Mouse (Mus musculus): Measurements from ENCODE around the gene Sde2. TPM values are rescaled to one million over a fixed set of nuclear protein-coding genes. Genes with fewer than 3 reads are reported as not detected.

Gene Sde2
- polyA plus RNA-seq, 1 experiment from 2014 or later = 39.3 TPM

- H3K9ac ChIP-seq = no peak overlapping the region
- no peaks in the 10 kb centered on the region for H3K27me3 ChIP-seq
- H3K36me3 ChIP-seq = no peaks in the 10 kb centered on the region
- 89% methylated on average over 5 of the region's 5 CpGs for WGBS
- no peak overlapping the region for H3K4me2 ChIP-seq (replicated peaks)
- H3K9me3 ChIP-seq = no peaks in the 10 kb centered on the region
- H3K27ac ChIP-seq = no peak overlapping the region
- H3K4me3 ChIP-seq = no peak overlapping the region
- ATAC-seq (ENCODE audit: low FRiP score, low read depth) = no peak
- H3K4me1 ChIP-seq = no peaks in the 10 kb centered on the region
Observed at GRCm38 (mm10) chr1:180837186-180837585, 13.7 kb upstream of the Sde2 start.

- no peak overlapping the region for H3K9ac ChIP-seq
- no peak for ATAC-seq (ENCODE audit: low FRiP score, low read depth)
- no peaks in the 10 kb centered on the region for H3K4me1 ChIP-seq
- no peak overlapping the region for H3K4me2 ChIP-seq (replicated peaks)
- H3K27me3 ChIP-seq = no peaks in the 10 kb centered on the region
- H3K27ac ChIP-seq = no peak overlapping the region
- 15% methylated on average over 6 of the region's 6 CpGs for WGBS
- H3K36me3 ChIP-seq = no peaks in the 10 kb centered on the region
- H3K9me3 ChIP-seq = no peaks in the 10 kb centered on the region
- H3K4me3 ChIP-seq = no peak overlapping the region
Observed at GRCm38 (mm10) chr1:180838014-180838413, 12.9 kb upstream of the Sde2 start.

DNA sequence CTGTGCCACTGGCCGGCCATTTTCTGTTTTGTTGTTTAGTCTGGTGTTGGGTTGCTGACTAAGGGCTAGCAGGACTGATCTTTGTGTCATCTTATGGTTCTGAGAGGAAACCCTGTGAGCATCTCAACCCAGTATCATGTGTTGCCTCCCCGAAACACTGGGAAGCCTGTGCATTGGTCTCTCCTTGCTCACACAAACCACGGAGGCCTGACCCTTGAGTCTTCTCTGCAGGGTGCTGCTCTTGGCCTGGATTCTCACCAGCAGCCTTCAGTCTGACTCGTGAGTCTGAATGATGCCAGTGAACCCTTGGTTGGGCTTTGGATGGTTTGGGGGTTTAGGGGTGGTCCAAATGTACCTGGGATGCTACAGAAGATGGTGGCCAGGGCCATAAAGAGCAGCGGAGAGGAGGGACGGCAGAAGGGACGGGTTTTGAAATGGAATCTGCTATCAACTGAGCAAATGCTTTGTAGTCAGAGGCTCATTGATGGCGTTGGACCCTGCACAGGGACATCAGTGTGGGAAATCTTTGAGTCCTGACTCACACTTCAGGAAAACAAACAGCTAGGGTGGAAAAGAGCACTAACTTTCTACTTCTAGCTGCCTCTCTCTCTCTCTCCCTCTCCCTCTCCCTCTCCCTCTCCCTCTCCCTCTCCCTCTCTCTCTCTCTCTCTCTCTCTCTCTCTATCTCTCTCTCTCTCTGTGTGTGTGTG is 11.6 kb upstream of the Sde2 start:
- Histone ChIP-seq H3K9ac (no peak overlapping the region), H3K27ac (no peak overlapping the region), H3K9me3 (no peaks in the 10 kb centered on the region), H3K4me1 (no peaks in the 10 kb centered on the region), H3K4me3 (no peak overlapping the region), H3K27me3 (no peaks in the 10 kb centered on the region), H3K4me2 (replicated peaks) (no peak overlapping the region), H3K36me3 (no peaks in the 10 kb centered on the region)
- 75% methylated on average over 8 of the region's 8 CpGs for WGBS
- ATAC-seq (ENCODE audit: low FRiP score, low read depth) = no peak

GRCm38 (mm10) chr1:180841561-180842300 is 9.2 kb upstream of the Sde2 start:
- ATAC-seq (ENCODE audit: low FRiP score, low read depth) = no peak
- no peak overlapping the region for H3K27ac ChIP-seq
- H3K4me2 ChIP-seq (replicated peaks) = no peak overlapping the region
- no peak overlapping the region for H3K9ac ChIP-seq
- no peak overlapping the region for H3K4me3 ChIP-seq
- no peaks in the 10 kb centered on the region for H3K36me3 ChIP-seq
- WGBS = 84% methylated on average over 8 of the region's 8 CpGs
- no peaks in the 10 kb centered on the region for H3K9me3 ChIP-seq
- no peaks in the 10 kb centered on the region for H3K4me1 ChIP-seq
- no peaks in the 10 kb centered on the region for H3K27me3 ChIP-seq

- Histone ChIP-seq H3K4me3 (peak overlapping the region; percentile 35), H3K36me3 (no peaks in the 10 kb centered on the region), H3K4me1 (peaks cover 41% of the 10 kb centered on the region), H3K9ac (peak overlapping the region; percentile 54), H3K4me2 (replicated peaks) (peak overlapping the region; percentile 68), H3K27me3 (no peaks in the 10 kb centered on the region), H3K27ac (peak overlapping the region; percentile 90), H3K9me3 (no peaks in the 10 kb centered on the region)
- 1% methylated on average over 9 of the region's 9 CpGs for WGBS
- peak; percentile 57 for ATAC-seq (ENCODE audit: low FRiP score, low read depth)
Observed at GRCm38 (mm10) chr1:180848114-180848510, 2.8 kb upstream of the Sde2 start.

DNA sequence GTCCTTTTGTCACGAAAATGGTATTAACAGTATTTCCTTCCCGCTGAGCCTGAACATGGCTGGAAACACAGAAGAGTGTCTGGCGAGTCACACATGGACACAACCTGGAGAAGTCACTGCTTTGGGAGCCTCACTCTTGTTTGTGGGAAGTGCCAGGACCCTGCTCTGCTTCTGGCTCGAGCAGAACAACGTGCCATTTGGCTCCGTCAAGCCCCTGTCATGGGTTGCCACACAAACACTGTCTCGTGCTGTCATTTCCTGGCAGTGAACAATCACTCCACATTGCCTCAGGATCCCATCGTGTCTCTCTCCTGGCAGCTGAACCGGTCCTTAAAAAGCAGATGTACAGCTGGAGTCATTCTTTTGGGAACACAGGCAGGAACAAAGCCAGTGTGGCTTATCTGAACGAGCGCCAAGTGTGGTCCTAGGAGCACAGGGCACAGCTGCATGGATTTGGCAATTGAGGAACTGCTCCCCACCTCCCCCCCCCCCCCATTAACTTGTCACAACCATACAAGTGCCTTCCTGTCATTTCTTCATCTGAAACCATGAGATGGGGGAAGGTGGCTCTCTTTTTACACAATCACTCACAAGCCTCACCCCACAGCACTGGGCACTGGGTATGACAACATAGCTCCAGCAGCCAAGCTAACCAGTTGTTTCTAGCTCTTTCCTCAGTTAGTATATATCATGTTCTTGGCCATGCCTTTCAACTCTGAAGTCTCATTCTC is 2.3 kb upstream of the Sde2 start:
- peak overlapping the region; percentile 35 for H3K4me3 ChIP-seq
- no peaks in the 10 kb centered on the region for H3K36me3 ChIP-seq
- peaks cover 41% of the 10 kb centered on the region for H3K4me1 ChIP-seq
- H3K9ac ChIP-seq = peak overlapping the region; percentile 54
- H3K9me3 ChIP-seq = no peaks in the 10 kb centered on the region
- ATAC-seq (ENCODE audit: low FRiP score, low read depth) = no peak
- H3K27ac ChIP-seq = peak overlapping the region; percentile 90
- H3K4me2 ChIP-seq (replicated peaks) = peak overlapping the region; percentile 68
- WGBS = 22% methylated on average over 11 of the region's 11 CpGs
- H3K27me3 ChIP-seq = no peaks in the 10 kb centered on the region

DNA sequence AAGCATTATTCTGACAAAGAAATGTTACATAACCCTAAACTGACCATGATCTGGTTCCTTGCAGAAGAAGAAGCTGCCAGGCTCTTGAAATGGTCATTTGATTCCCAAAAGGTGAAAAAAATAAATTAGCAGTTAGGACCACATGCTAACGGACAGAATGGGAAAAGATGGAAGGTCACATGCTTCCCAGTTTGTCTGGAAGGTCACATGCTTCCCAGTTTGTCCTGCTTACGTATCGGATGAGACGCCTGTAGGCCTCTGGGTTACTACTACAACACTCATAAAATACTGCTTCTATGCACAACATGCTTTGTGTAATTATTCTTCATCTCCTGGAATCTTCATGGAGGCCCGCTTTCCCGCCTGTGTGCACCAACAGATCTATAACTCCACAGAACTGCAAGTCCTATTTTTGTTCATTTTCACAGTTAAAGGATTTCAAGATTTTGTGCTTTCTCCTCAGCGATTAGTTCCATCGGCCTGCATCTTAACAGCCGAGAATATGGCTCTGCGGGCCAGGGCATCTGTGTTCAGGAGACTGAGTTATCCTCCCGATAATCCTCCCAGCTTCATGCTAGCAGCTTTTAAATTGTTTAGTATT is 1.1 kb upstream of the Sde2 start:
- Histone ChIP-seq H3K27me3 (no peaks in the 10 kb centered on the region), H3K36me3 (peaks cover 1% of the 10 kb centered on the region), H3K4me3 (peak overlapping the region; percentile 83), H3K4me1 (peaks cover 41% of the 10 kb centered on the region), H3K9me3 (no peaks in the 10 kb centered on the region), H3K27ac (peak overlapping the region; percentile 99), H3K4me2 (replicated peaks) (peak overlapping the region; percentile 76), H3K9ac (peak overlapping the region; percentile 74)
- 20% methylated on average over 11 of the region's 11 CpGs for WGBS
- no peak for ATAC-seq (ENCODE audit: low FRiP score, low read depth)

DNA sequence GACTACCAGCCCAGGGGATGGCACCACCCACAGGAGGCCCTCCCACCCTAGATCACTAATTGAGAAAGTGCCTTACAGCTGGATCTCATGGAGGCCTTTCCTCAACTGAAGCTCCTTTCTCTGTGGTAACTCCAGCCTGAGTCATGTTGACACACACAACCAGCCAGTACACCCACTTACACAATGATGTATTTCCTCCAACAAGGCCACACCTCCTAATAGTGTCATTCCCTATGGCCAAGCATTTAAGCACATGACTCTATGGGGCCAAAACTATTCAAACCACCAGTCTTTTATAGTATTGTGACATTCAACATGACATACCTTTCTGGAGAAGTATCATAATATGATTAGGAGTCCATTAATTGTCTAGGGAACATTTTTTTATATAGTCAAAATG is 7.8 kb downstream of the Sde2 start:
- no peak overlapping the region for H3K9ac ChIP-seq
- H3K27ac ChIP-seq = no peak overlapping the region
- no peaks in the 10 kb centered on the region for H3K27me3 ChIP-seq
- peaks cover 87% of the 10 kb centered on the region for H3K36me3 ChIP-seq
- H3K4me1 ChIP-seq = no peaks in the 10 kb centered on the region
- no peak for ATAC-seq (ENCODE audit: low FRiP score, low read depth)
- no peaks in the 10 kb centered on the region for H3K9me3 ChIP-seq
- H3K4me2 ChIP-seq (replicated peaks) = no peak overlapping the region
- no peak overlapping the region for H3K4me3 ChIP-seq

DNA sequence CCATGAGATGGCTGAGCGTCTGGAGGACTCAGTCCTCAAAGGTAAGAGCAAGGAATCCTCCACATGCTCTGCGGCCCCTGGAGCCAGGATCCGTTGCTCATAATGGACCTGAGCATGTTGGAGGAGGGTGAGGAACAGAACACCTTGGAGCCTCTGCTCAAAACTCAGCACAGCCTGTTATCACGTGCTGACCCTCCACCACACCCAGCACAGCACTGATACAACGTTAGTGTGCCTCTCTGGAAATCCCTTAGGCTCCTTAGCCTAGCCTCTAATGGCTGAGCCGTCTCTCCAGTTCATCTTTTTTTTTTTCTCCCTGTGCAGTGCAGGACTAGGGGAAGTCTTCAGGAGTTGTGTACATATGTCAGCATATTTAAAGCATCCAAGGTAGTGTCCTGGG is 9.1 kb downstream of the Sde2 start:
- Histone ChIP-seq H3K4me2 (replicated peaks) (no peak overlapping the region), H3K9me3 (no peaks in the 10 kb centered on the region), H3K27me3 (no peaks in the 10 kb centered on the region), H3K9ac (no peak overlapping the region), H3K36me3 (peaks cover 96% of the 10 kb centered on the region), H3K4me3 (no peak overlapping the region), H3K27ac (no peak overlapping the region), H3K4me1 (no peaks in the 10 kb centered on the region)
- WGBS = 85% methylated on average over 6 of the region's 6 CpGs
- ATAC-seq (ENCODE audit: low FRiP score, low read depth) = no peak

DNA sequence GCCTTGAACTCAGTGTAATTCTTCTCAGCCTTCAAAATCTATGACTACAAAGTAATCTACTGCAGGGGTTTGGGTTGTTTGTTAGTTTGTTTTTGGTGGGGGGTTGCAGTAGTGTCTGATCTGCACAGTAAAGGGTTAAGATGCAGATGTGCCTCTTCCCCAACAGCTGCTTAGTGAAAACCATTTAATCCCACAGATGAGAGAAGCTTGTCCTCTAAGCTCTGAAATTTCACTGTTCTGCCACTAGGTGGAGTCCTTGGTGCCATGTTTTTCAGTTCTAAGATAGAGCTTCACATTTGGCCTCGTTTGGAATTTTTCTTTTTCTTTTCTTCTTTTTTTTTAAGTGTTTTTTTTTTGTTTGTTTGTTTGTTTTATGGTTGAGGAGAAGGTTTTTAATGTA is 12.7 kb downstream of the Sde2 start:
- peaks cover 94% of the 10 kb centered on the region for H3K36me3 ChIP-seq
- no peak overlapping the region for H3K4me2 ChIP-seq (replicated peaks)
- no peaks in the 10 kb centered on the region for H3K4me1 ChIP-seq
- no peak for ATAC-seq (ENCODE audit: low FRiP score, low read depth)
- H3K27ac ChIP-seq = no peak overlapping the region
- no peaks in the 10 kb centered on the region for H3K9me3 ChIP-seq
- H3K9ac ChIP-seq = no peak overlapping the region
- WGBS = 16% methylated on average over 1 of the region's 1 CpGs
- no peaks in the 10 kb centered on the region for H3K27me3 ChIP-seq
- no peak overlapping the region for H3K4me3 ChIP-seq

- H3K4me1 ChIP-seq = no peaks in the 10 kb centered on the region
- ATAC-seq (ENCODE audit: low FRiP score, low read depth) = no peak
- no peaks in the 10 kb centered on the region for H3K9me3 ChIP-seq
- H3K27me3 ChIP-seq = no peaks in the 10 kb centered on the region
- no peak overlapping the region for H3K4me3 ChIP-seq
- H3K36me3 ChIP-seq = peaks cover 74% of the 10 kb centered on the region
- no peak overlapping the region for H3K4me2 ChIP-seq (replicated peaks)
- no peak overlapping the region for H3K9ac ChIP-seq
- no peak overlapping the region for H3K27ac ChIP-seq
- WGBS = 91% methylated on average over 7 of the region's 7 CpGs
Observed at GRCm38 (mm10) chr1:180866001-180866400, 15.1 kb downstream of the Sde2 start.

GRCm38 (mm10) chr1:180870122-180870650 is 19.3 kb downstream of the Sde2 start:
- Histone ChIP-seq H3K4me1 (no peaks in the 10 kb centered on the region), H3K27ac (no peak overlapping the region), H3K9ac (no peak overlapping the region), H3K4me3 (no peak overlapping the region), H3K36me3 (peaks cover 34% of the 10 kb centered on the region), H3K9me3 (no peaks in the 10 kb centered on the region), H3K4me2 (replicated peaks) (no peak overlapping the region), H3K27me3 (no peaks in the 10 kb centered on the region)
- no peak for ATAC-seq (ENCODE audit: low FRiP score, low read depth)
- 64% methylated on average over 13 of the region's 13 CpGs for WGBS

Measured in limb, embryonic 13.5 days (tissue).